Mouse (Mus musculus): Measurements from ENCODE around the gene Large1. TPM values are rescaled to one million over a fixed set of nuclear protein-coding genes. Genes with fewer than 3 reads are reported as not detected.
"Not testable (repeated sequence)": the region's sequence is repeated elsewhere in the genome, so short reads cannot be mapped to it uniquely, and the experiment has no call there.

Large1 gene
- polyA plus RNA-seq, 1 experiment from 2014 or later: 6.6 TPM

DNA sequence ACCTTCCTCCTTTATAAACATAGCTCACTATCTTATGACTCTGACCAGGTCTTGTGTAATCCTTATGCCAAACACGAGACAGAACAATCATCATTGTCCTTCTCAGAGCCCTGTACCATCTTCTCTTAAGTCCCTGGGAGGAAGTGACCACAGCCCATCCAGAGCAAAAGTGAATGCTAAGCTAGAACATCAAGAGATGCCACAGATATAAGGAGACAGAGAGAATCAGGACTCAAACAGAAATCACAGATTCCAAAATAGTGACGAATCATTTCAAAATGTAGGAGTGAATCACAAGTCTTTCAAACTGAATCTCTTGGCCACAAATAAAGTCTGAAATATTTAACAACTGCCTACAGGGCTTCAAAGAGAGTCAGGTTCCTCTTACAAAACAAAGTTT is 63.5 kb downstream of the Large1 start:
- DNase-seq (ENCODE audit: low spot score) (no peak), ATAC-seq (ENCODE audit: insufficient number of reproducible peaks, low FRiP score, low TSS enrichment, low read depth) (no peak)
- no peaks in the 10 kb centered on the region for H3K4me1 ChIP-seq (ENCODE audit: control insufficient read depth, insufficient read depth, low read length)
- H3K4me2 ChIP-seq (ENCODE audit: low read depth, severe bottlenecking): no peak overlapping the region
- H3K9ac ChIP-seq (ENCODE audit: low read length): no peak overlapping the region
- H3K27me3 ChIP-seq (ENCODE audit: control insufficient read depth, insufficient read depth, low read length): no peaks in the 10 kb centered on the region
- H3K9me3 ChIP-seq (ENCODE audit: control insufficient read depth, low read length): no peaks in the 10 kb centered on the region
- H3K36me3 ChIP-seq (ENCODE audit: control insufficient read depth, insufficient read depth, low read length): no peaks in the 10 kb centered on the region
- no peak overlapping the region for H3K4me3 ChIP-seq (ENCODE audit: low read depth, low read length)
- WGBS: 81% methylated on average over 2 of the region's 2 CpGs
- no peak overlapping the region for H3K27ac ChIP-seq (replicated peaks; ENCODE audit: low read depth, low read length)

DNA sequence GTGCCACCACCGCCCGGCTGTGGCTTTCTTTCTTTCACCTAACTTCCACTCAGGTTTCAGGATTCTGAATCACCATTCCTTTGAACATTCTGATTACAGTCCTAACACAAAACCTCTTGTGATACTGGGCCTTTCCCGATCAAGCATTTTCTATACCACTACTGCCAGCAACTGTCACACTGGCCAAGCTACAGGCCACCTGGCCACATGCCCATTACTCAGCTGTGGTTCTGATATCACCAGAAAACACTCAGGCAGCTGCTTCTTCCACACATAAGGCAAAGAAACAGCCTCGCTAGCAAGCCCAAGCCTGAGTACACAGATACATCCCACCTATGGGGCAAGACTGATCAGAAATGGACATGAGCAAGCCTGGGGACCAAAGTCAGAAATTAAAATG is 71.3 kb downstream of the Large1 start:
- H3K27ac ChIP-seq (replicated peaks; ENCODE audit: low read depth, low read length): no peak overlapping the region
- H3K4me3 ChIP-seq (ENCODE audit: low read depth, low read length): no peak overlapping the region
- WGBS: 88% methylated on average over 4 of the region's 4 CpGs
- DNase-seq (ENCODE audit: low spot score) (no peak), ATAC-seq (ENCODE audit: insufficient number of reproducible peaks, low FRiP score, low TSS enrichment, low read depth) (no peak)
- no peaks in the 10 kb centered on the region for H3K36me3 ChIP-seq (ENCODE audit: control insufficient read depth, insufficient read depth, low read length)
- H3K9ac ChIP-seq (ENCODE audit: low read length): no peak overlapping the region
- H3K4me1 ChIP-seq (ENCODE audit: control insufficient read depth, insufficient read depth, low read length): no peaks in the 10 kb centered on the region
- H3K4me2 ChIP-seq (ENCODE audit: low read depth, severe bottlenecking): no peak overlapping the region
- H3K27me3 ChIP-seq (ENCODE audit: control insufficient read depth, insufficient read depth, low read length): no peaks in the 10 kb centered on the region
- H3K9me3 ChIP-seq (ENCODE audit: control insufficient read depth, low read length): no peaks in the 10 kb centered on the region

DNA sequence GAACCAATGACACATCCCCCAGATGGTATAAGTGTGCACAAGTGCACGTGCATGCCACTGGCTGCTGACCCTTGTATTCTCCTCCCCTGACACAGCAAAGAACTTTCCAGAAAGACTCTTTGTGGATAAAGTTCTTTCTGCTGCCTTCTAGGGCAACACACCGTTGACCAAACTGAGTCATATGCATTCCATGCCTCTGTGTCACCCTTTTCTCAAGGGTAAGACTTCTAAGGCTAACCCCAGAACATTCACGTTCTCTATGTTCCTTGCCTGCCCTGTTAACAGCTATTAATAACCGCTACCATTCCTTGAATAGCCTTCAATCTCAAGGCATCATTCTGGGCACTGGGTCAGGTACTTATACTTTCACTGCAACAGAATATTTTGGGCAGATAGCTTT is 77.3 kb downstream of the Large1 start:
- Histone ChIP-seq H3K4me2 (ENCODE audit: low read depth, severe bottlenecking) (no peak overlapping the region), H3K4me1 (ENCODE audit: control insufficient read depth, insufficient read depth, low read length) (no peaks in the 10 kb centered on the region), H3K36me3 (ENCODE audit: control insufficient read depth, insufficient read depth, low read length) (no peaks in the 10 kb centered on the region), H3K9me3 (ENCODE audit: control insufficient read depth, low read length) (no peaks in the 10 kb centered on the region), H3K27me3 (ENCODE audit: control insufficient read depth, insufficient read depth, low read length) (no peaks in the 10 kb centered on the region), H3K4me3 (ENCODE audit: low read depth, low read length) (no peak overlapping the region), H3K9ac (ENCODE audit: low read length) (no peak overlapping the region), H3K27ac (replicated peaks; ENCODE audit: low read depth, low read length) (no peak overlapping the region)
- DNase-seq (ENCODE audit: low spot score) (no peak), ATAC-seq (ENCODE audit: insufficient number of reproducible peaks, low FRiP score, low TSS enrichment, low read depth) (no peak)
- 95% methylated on average over 4 of the region's 4 CpGs for WGBS

DNA sequence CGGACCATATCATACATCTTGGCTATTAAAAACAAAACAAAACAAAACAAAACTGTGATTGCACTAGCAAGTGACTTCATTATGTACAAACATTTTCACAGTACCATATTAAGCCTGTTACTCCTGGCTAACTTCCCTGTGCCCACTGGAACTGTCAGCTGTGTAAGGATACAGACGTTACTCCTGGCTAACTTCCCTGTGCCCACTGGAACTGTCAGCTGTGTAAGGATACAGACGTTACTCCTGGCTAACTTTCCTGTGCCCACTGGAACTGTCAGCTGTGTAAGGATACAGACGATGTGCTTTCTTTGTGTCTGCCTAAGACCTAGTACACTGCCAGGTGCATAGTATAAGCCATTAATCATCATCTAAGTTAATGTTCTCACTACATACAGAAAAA is 77.9 kb downstream of the Large1 start:
- not testable (repeated sequence) for H3K27me3 ChIP-seq (ENCODE audit: control insufficient read depth, insufficient read depth, low read length); H3K9ac ChIP-seq (ENCODE audit: low read length); H3K9me3 ChIP-seq (ENCODE audit: control insufficient read depth, low read length); H3K36me3 ChIP-seq (ENCODE audit: control insufficient read depth, insufficient read depth, low read length); H3K27ac ChIP-seq (replicated peaks; ENCODE audit: low read depth, low read length); H3K4me1 ChIP-seq (ENCODE audit: control insufficient read depth, insufficient read depth, low read length); DNase-seq (ENCODE audit: low spot score); ATAC-seq (ENCODE audit: insufficient number of reproducible peaks, low FRiP score, low TSS enrichment, low read depth); H3K4me3 ChIP-seq (ENCODE audit: low read depth, low read length); H3K4me2 ChIP-seq (ENCODE audit: low read depth, severe bottlenecking)
- 85% methylated on average over 4 of the region's 4 CpGs for WGBS

DNA sequence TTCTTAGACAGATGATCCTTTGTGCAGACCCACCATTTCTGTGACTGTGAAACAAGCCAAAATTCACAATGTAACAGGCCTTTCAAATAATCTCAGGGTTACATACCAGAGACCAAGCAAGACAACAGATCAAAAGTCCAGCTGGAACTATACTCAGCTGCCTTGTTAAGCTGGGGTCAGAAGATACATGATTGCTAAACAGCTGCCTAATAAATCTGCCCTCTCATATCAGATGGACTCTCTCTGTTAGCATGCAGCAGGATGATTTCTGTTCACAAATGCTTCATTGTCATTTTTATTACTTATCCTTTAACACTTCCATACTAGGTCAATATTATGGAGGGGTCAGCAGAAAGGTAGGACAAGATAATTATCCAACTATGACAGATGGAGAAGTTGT is 80.2 kb downstream of the Large1 start:
- DNase-seq (ENCODE audit: low spot score) (no peak), ATAC-seq (ENCODE audit: insufficient number of reproducible peaks, low FRiP score, low TSS enrichment, low read depth) (no peak)
- Histone ChIP-seq H3K4me3 (ENCODE audit: low read depth, low read length) (no peak overlapping the region), H3K9ac (ENCODE audit: low read length) (no peak overlapping the region), H3K27me3 (ENCODE audit: control insufficient read depth, insufficient read depth, low read length) (no peaks in the 10 kb centered on the region), H3K27ac (replicated peaks; ENCODE audit: low read depth, low read length) (no peak overlapping the region), H3K4me1 (ENCODE audit: control insufficient read depth, insufficient read depth, low read length) (no peaks in the 10 kb centered on the region), H3K9me3 (ENCODE audit: control insufficient read depth, low read length) (no peaks in the 10 kb centered on the region), H3K4me2 (ENCODE audit: low read depth, severe bottlenecking) (no peak overlapping the region), H3K36me3 (ENCODE audit: control insufficient read depth, insufficient read depth, low read length) (no peaks in the 10 kb centered on the region)

DNA sequence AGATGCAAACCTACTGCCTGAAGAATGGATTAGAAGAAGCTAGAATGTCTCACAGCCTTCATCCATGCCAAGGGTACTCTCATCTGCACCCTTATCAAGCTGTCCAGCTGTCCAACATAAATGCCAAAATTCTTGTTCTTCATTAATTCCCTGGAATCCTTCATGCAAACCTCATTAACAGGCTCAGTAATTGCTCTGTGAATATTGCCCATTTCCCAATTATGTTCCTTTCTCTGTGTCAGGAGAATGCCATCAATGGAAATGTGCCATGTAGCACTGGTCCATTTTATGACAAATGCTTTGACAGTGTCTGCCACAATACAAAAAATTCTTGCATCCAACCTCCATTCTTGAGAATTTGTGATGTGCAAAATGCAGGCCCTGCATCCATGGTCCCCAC is 82.3 kb downstream of the Large1 start:
- Histone ChIP-seq H3K27me3 (ENCODE audit: control insufficient read depth, insufficient read depth, low read length) (no peaks in the 10 kb centered on the region), H3K4me3 (ENCODE audit: low read depth, low read length) (no peak overlapping the region), H3K4me1 (ENCODE audit: control insufficient read depth, insufficient read depth, low read length) (no peaks in the 10 kb centered on the region), H3K9me3 (ENCODE audit: control insufficient read depth, low read length) (no peaks in the 10 kb centered on the region), H3K36me3 (ENCODE audit: control insufficient read depth, insufficient read depth, low read length) (no peaks in the 10 kb centered on the region), H3K27ac (replicated peaks; ENCODE audit: low read depth, low read length) (no peak overlapping the region), H3K4me2 (ENCODE audit: low read depth, severe bottlenecking) (no peak overlapping the region), H3K9ac (ENCODE audit: low read length) (no peak overlapping the region)
- ATAC-seq (ENCODE audit: insufficient number of reproducible peaks, low FRiP score, low TSS enrichment, low read depth) (no peak), DNase-seq (ENCODE audit: low spot score) (no peak)

DNA sequence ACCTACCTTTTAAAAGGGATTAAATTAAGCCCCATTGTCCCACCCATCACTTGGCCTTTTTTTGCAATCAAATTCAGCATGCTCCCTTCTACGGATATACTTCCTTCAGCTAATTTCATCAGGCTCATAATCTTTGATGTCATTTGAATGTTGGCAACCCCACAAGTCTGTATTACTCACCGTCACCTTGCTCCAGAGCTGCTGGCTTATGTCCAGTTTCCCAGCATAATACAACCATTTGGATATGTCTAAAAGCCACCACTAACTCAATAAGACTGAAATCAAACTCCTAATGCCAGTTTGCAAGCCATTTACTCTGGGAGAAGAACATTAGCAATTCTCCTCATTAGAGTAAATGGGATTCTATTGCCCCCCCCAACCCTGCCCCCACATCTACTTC is 95.4 kb downstream of the Large1 start:
- no peak overlapping the region for H3K9ac ChIP-seq (ENCODE audit: low read length)
- 92% methylated on average over 2 of the region's 2 CpGs for WGBS
- no peaks in the 10 kb centered on the region for H3K27me3 ChIP-seq (ENCODE audit: control insufficient read depth, insufficient read depth, low read length)
- H3K4me3 ChIP-seq (ENCODE audit: low read depth, low read length): no peak overlapping the region
- ATAC-seq (ENCODE audit: insufficient number of reproducible peaks, low FRiP score, low TSS enrichment, low read depth) (no peak), DNase-seq (ENCODE audit: low spot score) (no peak)
- H3K9me3 ChIP-seq (ENCODE audit: control insufficient read depth, low read length): no peaks in the 10 kb centered on the region
- H3K36me3 ChIP-seq (ENCODE audit: control insufficient read depth, insufficient read depth, low read length): no peaks in the 10 kb centered on the region
- H3K4me1 ChIP-seq (ENCODE audit: control insufficient read depth, insufficient read depth, low read length): no peaks in the 10 kb centered on the region
- no peak overlapping the region for H3K27ac ChIP-seq (replicated peaks; ENCODE audit: low read depth, low read length)
- no peak overlapping the region for H3K4me2 ChIP-seq (ENCODE audit: low read depth, severe bottlenecking)

DNA sequence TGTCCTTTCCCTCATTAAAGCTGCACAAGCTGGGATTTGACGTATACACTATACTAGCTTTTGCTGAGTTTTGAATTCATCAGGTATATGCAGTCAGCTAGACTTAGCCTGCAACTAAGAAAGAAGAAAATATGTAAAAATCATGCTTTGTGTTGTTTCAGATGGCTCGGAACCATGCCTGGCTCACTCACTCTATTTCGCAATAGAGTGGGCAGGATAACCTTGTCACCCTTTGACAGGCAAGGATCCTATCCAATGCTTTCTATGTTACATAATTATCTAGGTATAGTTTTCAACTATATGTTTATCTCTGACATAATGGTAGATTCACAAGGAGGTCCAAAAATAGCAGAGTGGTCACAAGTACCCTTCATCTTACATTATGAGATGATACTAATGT is 109.2 kb downstream of the Large1 start:
- Histone ChIP-seq H3K4me1 (ENCODE audit: control insufficient read depth, insufficient read depth, low read length) (no peaks in the 10 kb centered on the region), H3K4me2 (ENCODE audit: low read depth, severe bottlenecking) (no peak overlapping the region), H3K27ac (replicated peaks; ENCODE audit: low read depth, low read length) (no peak overlapping the region), H3K4me3 (ENCODE audit: low read depth, low read length) (no peak overlapping the region), H3K9me3 (ENCODE audit: control insufficient read depth, low read length) (no peaks in the 10 kb centered on the region), H3K27me3 (ENCODE audit: control insufficient read depth, insufficient read depth, low read length) (no peaks in the 10 kb centered on the region), H3K36me3 (ENCODE audit: control insufficient read depth, insufficient read depth, low read length) (no peaks in the 10 kb centered on the region), H3K9ac (ENCODE audit: low read length) (no peak overlapping the region)
- ATAC-seq (ENCODE audit: insufficient number of reproducible peaks, low FRiP score, low TSS enrichment, low read depth) (no peak), DNase-seq (ENCODE audit: low spot score) (no peak)
- WGBS: 94% methylated on average over 3 of the region's 3 CpGs

DNA sequence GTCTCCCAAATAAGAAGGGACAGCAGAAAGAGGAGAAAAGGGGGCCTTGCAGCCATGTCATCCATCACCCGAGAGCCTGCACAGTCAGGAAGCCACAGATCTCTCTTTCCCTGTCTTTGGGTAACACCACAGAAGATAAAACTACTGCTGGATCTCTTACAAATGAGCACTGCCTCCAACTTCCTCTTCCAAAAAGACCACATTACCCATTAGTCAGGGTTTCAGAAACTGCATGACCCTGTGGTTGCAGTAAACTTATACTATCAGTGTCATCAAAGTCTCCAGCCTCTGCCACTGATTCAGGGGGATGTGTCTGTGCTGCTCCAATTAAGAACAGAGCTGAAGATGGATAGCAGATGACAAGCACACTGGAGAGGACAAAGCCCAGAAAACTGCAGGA is 111.3 kb downstream of the Large1 start:
- WGBS: 58% methylated on average over 1 of the region's 1 CpGs
- H3K27ac ChIP-seq (replicated peaks; ENCODE audit: low read depth, low read length): no peak overlapping the region
- no peaks in the 10 kb centered on the region for H3K27me3 ChIP-seq (ENCODE audit: control insufficient read depth, insufficient read depth, low read length)
- no peak overlapping the region for H3K4me2 ChIP-seq (ENCODE audit: low read depth, severe bottlenecking)
- ATAC-seq (ENCODE audit: insufficient number of reproducible peaks, low FRiP score, low TSS enrichment, low read depth) (no peak), DNase-seq (ENCODE audit: low spot score) (no peak)
- no peaks in the 10 kb centered on the region for H3K36me3 ChIP-seq (ENCODE audit: control insufficient read depth, insufficient read depth, low read length)
- H3K9me3 ChIP-seq (ENCODE audit: control insufficient read depth, low read length): no peaks in the 10 kb centered on the region
- no peak overlapping the region for H3K9ac ChIP-seq (ENCODE audit: low read length)
- no peak overlapping the region for H3K4me3 ChIP-seq (ENCODE audit: low read depth, low read length)
- no peaks in the 10 kb centered on the region for H3K4me1 ChIP-seq (ENCODE audit: control insufficient read depth, insufficient read depth, low read length)

Data from limb, embryonic 11.5 days (tissue).